Comparison of ENCODE assay signal across 8 mouse cellular contexts in genomic region chr7:44748101-44749044, GRCm38 (mm10). TPM values are rescaled to one million over a fixed set of nuclear protein-coding genes. Genes with fewer than 3 reads are reported as not detected.
DNase-seq lines count a peak whose midpoint lies in the region; ATAC-seq and TF ChIP-seq lines count a peak whose summit lies in the region.

TSS of gene Vrk3 (plus strand) at chr7:44748413.

- no peak for TF ChIP-seq CTCF in ES-Bruce4 (IDR thresholded peaks at IDR 0.05; ENCODE audit: low read depth, low read length)
- TF ChIP-seq CTCF in liver, postnatal 0 days (IDR thresholded peaks at IDR 0.05; ENCODE audit: low read depth) = no peak

- no peaks in the 10 kb centered on the region for H3K36me3 ChIP-seq in ES-Bruce4 (ENCODE audit: control insufficient read depth, insufficient read depth, low read length, poor library complexity, severe bottlenecking)
- peaks cover 15% of the 10 kb centered on the region for H3K36me3 ChIP-seq in forebrain, embryonic 13.5 days (ENCODE audit: poor library complexity, severe bottlenecking)
- H3K36me3 ChIP-seq in liver, postnatal 0 days (replicated peaks; ENCODE audit: insufficient read depth, low read length) = peaks cover 14% of the 10 kb centered on the region
- H3K36me3 ChIP-seq in neural tube, embryonic 14.5 days (ENCODE audit: control insufficient read depth, insufficient read depth, low read length) = peaks cover 7% of the 10 kb centered on the region; the same call in 1 of the 2 replicates

- ATAC-seq in cerebellum, adult (ENCODE audit: insufficient number of reproducible peaks, low FRiP score, low TSS enrichment) = peak; percentile 94
- peak; percentile 97 for ATAC-seq in forebrain, embryonic 13.5 days
- peak; percentile 99 for ATAC-seq in liver, postnatal 0 days
- peak; percentile 96 for ATAC-seq in neural tube, embryonic 14.5 days (ENCODE audit: low read depth)

- peak within 1 kb of the TSS; percentile 75 for H3K4me2 ChIP-seq in forebrain, embryonic 13.5 days
- peak within 1 kb of the TSS; percentile 77 for H3K4me2 ChIP-seq in liver, postnatal 0 days (ENCODE audit: low read depth, low read length)
- H3K4me2 ChIP-seq in neural tube, embryonic 14.5 days (ENCODE audit: low read depth, low read length) = peak within 1 kb of the TSS; percentile 71

- peak; percentile 96 to 97 for DNase-seq in heart, postnatal 10 days
- peak; percentile 98 for DNase-seq in large intestine, adult 2 months (ENCODE audit: low read depth, low spot score)
- peak; percentile 95 for DNase-seq in liver, postnatal 0 days
- DNase-seq in testis, postnatal 10 days (ENCODE audit: low spot score) = peak; percentile 94

- no peak for TF ChIP-seq EP300 in ES-Bruce4 (IDR thresholded peaks at IDR 0.05; ENCODE audit: insufficient read depth, low read depth, low read length)
- peak; percentile 70; the same call in 1 of the 2 replicates for TF ChIP-seq EP300 in liver, postnatal 0 days (IDR thresholded peaks at IDR 0.05; ENCODE audit: low read depth)

- H3K27me3 ChIP-seq in ES-Bruce4 (ENCODE audit: control insufficient read depth, insufficient read depth, low read length, poor library complexity, severe bottlenecking) = no peaks in the 10 kb centered on the region
- H3K27me3 ChIP-seq in forebrain, embryonic 13.5 days = no peaks in the 10 kb centered on the region
- no peaks in the 10 kb centered on the region for H3K27me3 ChIP-seq in liver, postnatal 0 days (ENCODE audit: insufficient read depth, low read length)
- H3K27me3 ChIP-seq in neural tube, embryonic 14.5 days (ENCODE audit: control insufficient read depth, insufficient read depth, low read length) = no peaks in the 10 kb centered on the region

- peak within 1 kb of the TSS; percentile 69 for H3K27ac ChIP-seq in ES-Bruce4 (ENCODE audit: insufficient read depth, low read length)
- H3K27ac ChIP-seq in forebrain, embryonic 13.5 days = peak within 1 kb of the TSS; percentile 75
- peak within 1 kb of the TSS; percentile 91 for H3K27ac ChIP-seq in liver, postnatal 0 days (ENCODE audit: low read depth)
- peak within 1 kb of the TSS; percentile 75 for H3K27ac ChIP-seq in neural tube, embryonic 14.5 days (ENCODE audit: low read depth, low read length)

- H3K9ac ChIP-seq in ES-Bruce4 (ENCODE audit: low read depth, poor library complexity, severe bottlenecking) = peak within 1 kb of the TSS; percentile 91
- H3K9ac ChIP-seq in forebrain, embryonic 13.5 days = peak within 1 kb of the TSS; percentile 64
- H3K9ac ChIP-seq in liver, postnatal 0 days (replicated peaks) = peak within 1 kb of the TSS; percentile 75
- peak within 1 kb of the TSS; percentile 56 for H3K9ac ChIP-seq in neural tube, embryonic 14.5 days (replicated peaks; ENCODE audit: low read depth, low read length)

- H3K9me3 ChIP-seq in ES-Bruce4 (replicated peaks; ENCODE audit: control insufficient read depth, insufficient read depth, low read length, poor library complexity, severe bottlenecking) = no peaks in the 10 kb centered on the region
- H3K9me3 ChIP-seq in forebrain, embryonic 13.5 days (replicated peaks) = no peaks in the 10 kb centered on the region
- no peaks in the 10 kb centered on the region for H3K9me3 ChIP-seq in liver, postnatal 0 days (ENCODE audit: low read length)
- H3K9me3 ChIP-seq in neural tube, embryonic 14.5 days (ENCODE audit: control insufficient read depth, low read length) = no peaks in the 10 kb centered on the region

- peaks cover 3% of the 10 kb centered on the region for H3K4me1 ChIP-seq in ES-Bruce4 (ENCODE audit: control insufficient read depth, insufficient read depth, low read length)
- H3K4me1 ChIP-seq in forebrain, embryonic 13.5 days = peaks cover 30% of the 10 kb centered on the region
- H3K4me1 ChIP-seq in liver, postnatal 0 days (ENCODE audit: insufficient read depth) = peaks cover 24% of the 10 kb centered on the region
- H3K4me1 ChIP-seq in neural tube, embryonic 14.5 days (ENCODE audit: control insufficient read depth, insufficient read depth, low read length) = peaks cover 8% of the 10 kb centered on the region; the same call in 1 of the 2 replicates

- TF ChIP-seq POLR2A in ES-Bruce4 (IDR thresholded peaks at IDR 0.05; ENCODE audit: insufficient read depth, low read length) = no peak

- H3K4me3 ChIP-seq in ES-Bruce4 (ENCODE audit: low read depth, low read length) = peak within 1 kb of the TSS; percentile 98
- H3K4me3 ChIP-seq in forebrain, embryonic 13.5 days = peak within 1 kb of the TSS; percentile 67
- peak within 1 kb of the TSS; percentile 79 for H3K4me3 ChIP-seq in liver, postnatal 0 days (ENCODE audit: low read depth, low read length)
- H3K4me3 ChIP-seq in neural tube, embryonic 14.5 days (ENCODE audit: low read depth, low read length) = peak within 1 kb of the TSS; percentile 66

- intact Hi-C loops in heart, postnatal 10 days (cut with DNase I) = loop anchor here (2.0 kb wide), 1 partner anchor 68 kb away; the partner anchor contains the start of genes Atf5, Il4i1 and Nup62

- WGBS in forebrain, embryonic 13.5 days = under 1% methylated on average over 44 of the region's 44 CpGs
- under 1% methylated on average over 44 of the region's 44 CpGs for WGBS in large intestine, adult 2 months
- WGBS in liver, postnatal 0 days (ENCODE audit: insufficient replicate concordance) = under 1% methylated on average over 44 of the region's 44 CpGs
- WGBS in neural tube, embryonic 14.5 days = under 1% methylated on average over 44 of the region's 44 CpGs

RNA-seq across cellular contexts. Expression of gene Vrk3, which starts in this region (rescaled TPM):
- polyA plus RNA-seq in ES-Bruce4 (2011; ENCODE audit: insufficient read depth, insufficient read length, low read depth, missing spikeins) = 52.2 and 62.7 TPM in 2 replicates
- polyA plus RNA-seq in forebrain, embryonic 13.5 days (2015; fragmentation: Nextera tagmentation; extraction: Ambion mirVana) = 38.7 and 39.0 TPM in 2 replicates
- total RNA-seq in heart, postnatal 10 days (2021) = 10 to 100 TPM; 24.7 to 28.3 TPM
- 68.3 and 78.0 TPM in 2 replicates for polyA plus RNA-seq in large intestine, adult 2 months (2012; rRNA removed)
- polyA plus RNA-seq in liver, postnatal 0 days (2015; fragmentation: Nextera tagmentation; extraction: Ambion mirVana) = 19.1 and 19.3 TPM in 2 replicates
- polyA plus RNA-seq in neural tube, embryonic 14.5 days (2014; fragmentation: Nextera tagmentation; extraction: Ambion mirVana) = 23.0 and 27.0 TPM in 2 replicates

Comparison
In these comparisons a context has a peak if more than half of its experiments do, and no peak if none do; other contexts are left out.
1. Peak in every context shown above with its lines: DNase-seq, ATAC-seq, H3K4me3 ChIP-seq and H3K27ac ChIP-seq.